Mouse (Mus musculus) limb, embryonic 14.5 days (tissue): ENCODE measurements around the gene Cdip1. TPM values are rescaled to one million over a fixed set of nuclear protein-coding genes. Genes with fewer than 3 reads are reported as not detected.
"Not testable (repeated sequence)": the region's sequence is repeated elsewhere in the genome, so short reads cannot be mapped to it uniquely, and the experiment has no call there.

ENCODE experiments used
- ATAC-seq: fragments of 200-750 bp; cut with Nextera tagmentation; 2 replicates; pipeline ENCODE4 v1.8.0; 2017; ENCODE audit warnings: low read depth, moderate number of reproducible peaks, moderate TSS enrichment; ENCODE audit not compliant: low FRiP score
- DNase-seq: peaks from one replicate; pipeline ENCODE4 v3.0.0-alpha.2; 2015; ENCODE audit warnings: low spot score
- H3K27ac ChIP-seq: fragments of 300-500 bp; sonication (generic); replicated peaks from 2 replicates; pipeline ENCODE4 v1.5.1; 2014; ENCODE audit warnings: low read depth, mild to moderate bottlenecking, low read length, moderate library complexity, mixed read lengths
- H3K27me3 ChIP-seq: fragments of 300-500 bp; sonication (generic); 2 replicates; pipeline ENCODE4 v1.6.1; 2014; ENCODE audit warnings: low read length, mixed read lengths; ENCODE audit not compliant: control insufficient read depth, insufficient read depth
- H3K36me3 ChIP-seq: fragments of 300-500 bp; sonication (generic); 2 replicates; pipeline ENCODE4 v1.6.1; 2014; ENCODE audit warnings: mild to moderate bottlenecking, low read length, moderate library complexity, mixed read lengths; ENCODE audit not compliant: control insufficient read depth, insufficient read depth
- H3K4me1 ChIP-seq: fragments of 300-500 bp; sonication (generic); 2 replicates; pipeline ENCODE4 v1.6.1; 2014; ENCODE audit warnings: antibody characterized with exemption, low read length, mixed read lengths; ENCODE audit not compliant: control insufficient read depth, insufficient read depth
- H3K4me2 ChIP-seq: fragments of 300-500 bp; sonication (generic); replicated peaks from 2 replicates; pipeline ENCODE4 v1.6.1; 2014; ENCODE audit warnings: low read depth, mild to moderate bottlenecking, low read length, moderate library complexity; ENCODE audit not compliant: severe bottlenecking
- H3K4me3 ChIP-seq: fragments of 300-500 bp; sonication (generic); replicated peaks from 2 replicates; pipeline ENCODE4 v1.5.1; 2014; ENCODE audit warnings: low read length
- H3K9ac ChIP-seq: fragments of 300-500 bp; sonication (generic); 2 replicates; pipeline ENCODE4 v1.6.1; 2014; ENCODE audit warnings: mild to moderate bottlenecking, low read depth, low read length, moderate library complexity; ENCODE audit not compliant: severe bottlenecking
- H3K9me3 ChIP-seq: fragments of 300-500 bp; sonication (generic); 2 replicates; pipeline ENCODE4 v1.6.1; 2016; ENCODE audit warnings: low read length; ENCODE audit not compliant: control insufficient read depth
- POLR2A ChIP-seq: fragments of 200-500 bp; IDR thresholded peaks from 2 replicates; pipeline ENCODE4 v1.8.0; 2012; ENCODE audit warnings: inconsistent platforms, mild to moderate bottlenecking, moderate library complexity, borderline replicate concordance; ENCODE audit not compliant: insufficient read depth, insufficient read length; ENCODE audit errors: extremely low read depth
- WGBS: fragments of 180-500 bp; shearing (Covaris S2); extraction: QIAGEN DNeasy Blood & Tissue Kit; methylation state at CpG from one replicate; pipeline ENCODE4 v1.1.7; 2014; 5-methylcytosine and 5-hydroxymethylcytosine counted together
- polyA plus RNA-seq, 2 experiments: library from polyadenylated mRNA; depleted of rRNA in 1 of 2; stranded (reverse) in 1 of 2; unstranded in 1 of 2; fragments of >200 nt; fragmentation: Nextera tagmentation in 1 of 2; extraction: Ambion mirVana in 1 of 2; gene quantifications; 2 replicates each; pipeline versions ENCODE4 v1.2.1 to v1.2.3; 2012 to 2014

The Cdip1 gene
- polyA plus RNA-seq, 2 experiments, result 81.2 to 84.8 TPM

DNA sequence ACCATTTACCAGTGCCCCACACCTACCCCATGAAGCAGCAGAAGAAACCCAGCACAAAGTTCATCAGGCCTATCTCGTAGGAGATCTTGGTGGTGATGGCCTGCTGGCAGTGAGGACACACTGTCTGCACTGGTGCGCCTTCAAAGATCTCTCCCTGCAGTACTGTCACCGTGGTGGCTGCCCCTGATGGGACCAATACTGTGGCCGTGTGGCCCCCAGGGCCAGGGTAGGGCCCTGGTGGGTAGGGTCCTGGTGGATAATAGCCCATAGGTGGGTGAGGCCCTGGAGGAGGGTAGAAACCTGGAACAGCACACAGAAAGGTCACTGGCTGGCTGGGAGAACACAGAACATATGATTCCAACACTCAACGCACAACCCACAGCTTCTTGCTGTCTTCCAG is 21.4 kb downstream of the Cdip1 start:
- Histone ChIP-seq H3K9me3 (no peaks in the 10 kb centered on the region), H3K27me3 (no peaks in the 10 kb centered on the region), H3K4me3 (no peak overlapping the region), H3K36me3 (peaks cover 73% of the 10 kb centered on the region), H3K4me1 (no peaks in the 10 kb centered on the region), H3K4me2 (no peak overlapping the region), H3K27ac (no peak overlapping the region), H3K9ac (no peak overlapping the region)
- no peak for DNase-seq
- no peak for ATAC-seq
- 96% methylated on average over 5 of the region's 5 CpGs for WGBS
- TF ChIP-seq POLR2A, result no peak

DNA sequence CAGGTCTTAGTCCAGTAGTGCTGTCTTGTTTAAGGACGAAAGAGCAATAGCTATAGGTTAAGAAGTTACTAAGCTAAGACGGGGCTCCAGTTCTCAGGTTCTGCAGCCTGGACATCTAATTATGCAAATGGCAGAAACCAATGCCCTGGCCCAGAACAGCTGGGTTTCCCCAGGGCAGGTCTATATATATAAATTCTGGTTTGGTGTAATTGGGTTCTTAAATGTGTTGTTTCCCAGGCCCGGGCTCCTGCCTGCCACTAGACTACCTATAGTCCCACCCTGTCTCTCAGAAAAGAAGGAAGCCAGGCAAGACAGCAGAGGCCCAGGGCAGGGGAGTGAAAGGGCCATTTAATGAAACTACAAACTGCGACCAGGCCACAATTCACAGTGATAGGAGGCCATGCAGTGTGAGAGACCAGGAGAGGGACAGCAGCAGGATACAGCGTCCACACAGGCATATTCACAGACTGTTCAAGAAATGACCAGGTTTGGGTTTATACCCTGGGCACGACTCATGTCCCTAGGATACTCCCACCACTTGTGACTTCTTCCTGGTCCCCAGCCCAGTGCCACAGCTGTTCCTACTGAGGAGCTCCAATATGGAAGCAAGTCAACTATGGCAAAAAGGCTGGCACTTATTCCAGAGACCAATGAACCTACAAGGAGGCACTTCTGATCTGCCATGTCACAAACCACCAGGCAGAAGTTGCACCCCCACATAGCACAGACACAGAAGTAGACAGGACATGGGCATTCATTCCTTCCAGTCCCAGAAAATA is 22.9 kb downstream of the Cdip1 start:
- H3K4me1 ChIP-seq, result no peaks in the 10 kb centered on the region
- no peaks in the 10 kb centered on the region for H3K27me3 ChIP-seq
- ATAC-seq, result no peak
- DNase-seq, result no peak
- no peak overlapping the region for H3K4me2 ChIP-seq
- WGBS, result 84% methylated on average over 6 of the region's 6 CpGs
- H3K4me3 ChIP-seq, result no peak overlapping the region
- peaks cover 79% of the 10 kb centered on the region for H3K36me3 ChIP-seq
- H3K9me3 ChIP-seq, result no peaks in the 10 kb centered on the region
- H3K27ac ChIP-seq, result no peak overlapping the region
- no peak for TF ChIP-seq POLR2A
- no peak overlapping the region for H3K9ac ChIP-seq

DNA sequence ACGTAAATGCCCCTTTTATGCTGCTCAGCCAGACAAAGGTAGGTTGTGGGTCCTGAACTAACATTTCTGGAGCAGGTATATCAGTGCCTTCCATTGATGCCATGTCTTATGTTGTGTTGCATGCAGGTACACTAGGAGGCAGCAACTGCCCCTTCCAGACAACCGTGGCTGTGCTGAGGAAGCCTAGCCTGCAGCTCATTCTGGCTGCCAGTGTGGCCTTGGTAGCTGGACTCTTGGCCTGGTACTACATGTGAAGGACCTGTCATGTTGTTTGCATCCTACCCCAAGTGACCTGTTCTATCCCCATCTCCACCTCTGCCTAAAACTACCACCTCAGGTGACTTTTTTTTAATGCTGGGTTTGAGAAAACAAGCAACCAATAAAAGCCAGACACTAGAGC is 24.2 kb downstream of the Cdip1 start:
- Histone ChIP-seq H3K4me1 (no peaks in the 10 kb centered on the region), H3K27me3 (no peaks in the 10 kb centered on the region), H3K27ac (no peak overlapping the region), H3K9me3 (no peaks in the 10 kb centered on the region), H3K4me2 (no peak overlapping the region), H3K4me3 (no peak overlapping the region), H3K9ac (no peak overlapping the region), H3K36me3 (peaks cover 78% of the 10 kb centered on the region)
- no peak for TF ChIP-seq POLR2A
- ATAC-seq (no peak), DNase-seq (no peak)
- WGBS, result 78% methylated on average over 2 of the region's 2 CpGs

DNA sequence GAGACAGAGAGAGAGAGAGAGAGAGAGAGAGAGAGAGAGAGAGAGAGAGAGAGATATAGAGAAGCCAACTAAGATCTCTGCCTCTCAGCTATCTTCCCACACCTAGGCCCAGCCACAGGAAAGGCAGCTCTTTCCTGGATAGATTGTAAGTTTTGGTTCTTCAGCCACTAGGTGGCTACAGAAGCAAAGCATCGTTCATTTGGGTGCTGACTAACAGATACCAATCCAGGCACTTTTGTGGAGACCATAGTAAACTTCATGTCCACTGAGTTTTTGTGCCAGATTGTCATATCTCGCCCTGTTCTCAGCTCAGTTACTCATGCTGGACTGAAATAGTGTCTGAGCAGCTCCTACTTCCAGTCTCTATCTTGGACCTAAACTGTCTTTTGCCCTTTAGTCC is 26.8 kb downstream of the Cdip1 start:
- ATAC-seq, result peak; percentile 65; the same call in 1 of the 2 replicates
- no peaks in the 10 kb centered on the region for H3K9me3 ChIP-seq
- peak; percentile 79 for DNase-seq
- H3K27ac ChIP-seq, result no peak overlapping the region
- peaks cover 53% of the 10 kb centered on the region for H3K36me3 ChIP-seq
- WGBS, result 39% methylated on average over 2 of the region's 2 CpGs
- no peaks in the 10 kb centered on the region for H3K4me1 ChIP-seq
- H3K4me3 ChIP-seq, result no peak overlapping the region
- no peak overlapping the region for H3K4me2 ChIP-seq
- no peaks in the 10 kb centered on the region for H3K27me3 ChIP-seq
- no peak for TF ChIP-seq POLR2A
- no peak overlapping the region for H3K9ac ChIP-seq

DNA sequence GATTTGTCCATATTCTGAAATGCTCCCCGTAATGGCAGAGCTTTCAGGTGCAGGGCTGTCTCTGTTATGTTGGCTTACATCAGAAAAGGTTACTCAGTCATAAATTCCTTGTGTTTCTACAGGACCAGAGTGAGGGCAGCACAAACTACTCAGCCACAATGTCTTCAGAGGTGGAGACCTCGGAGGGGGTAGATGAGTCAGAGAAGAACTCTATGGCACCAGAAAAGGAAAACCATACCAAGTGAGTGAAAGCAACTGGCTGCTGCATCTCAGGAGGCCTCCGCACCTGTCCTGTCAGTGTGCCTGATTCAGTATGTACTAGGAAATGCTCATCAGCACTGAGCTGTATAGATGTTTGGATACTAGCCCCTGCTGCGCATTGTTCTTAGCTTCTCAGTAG is 27.7 kb downstream of the Cdip1 start:
- no peaks in the 10 kb centered on the region for H3K27me3 ChIP-seq
- H3K4me1 ChIP-seq, result no peaks in the 10 kb centered on the region
- no peaks in the 10 kb centered on the region for H3K9me3 ChIP-seq
- H3K27ac ChIP-seq, result no peak overlapping the region
- H3K36me3 ChIP-seq, result peaks cover 45% of the 10 kb centered on the region
- H3K9ac ChIP-seq, result no peak overlapping the region
- no peak overlapping the region for H3K4me3 ChIP-seq
- DNase-seq, result no peak
- TF ChIP-seq POLR2A, result no peak
- no peak for ATAC-seq
- 91% methylated on average over 4 of the region's 4 CpGs for WGBS
- H3K4me2 ChIP-seq, result no peak overlapping the region

DNA sequence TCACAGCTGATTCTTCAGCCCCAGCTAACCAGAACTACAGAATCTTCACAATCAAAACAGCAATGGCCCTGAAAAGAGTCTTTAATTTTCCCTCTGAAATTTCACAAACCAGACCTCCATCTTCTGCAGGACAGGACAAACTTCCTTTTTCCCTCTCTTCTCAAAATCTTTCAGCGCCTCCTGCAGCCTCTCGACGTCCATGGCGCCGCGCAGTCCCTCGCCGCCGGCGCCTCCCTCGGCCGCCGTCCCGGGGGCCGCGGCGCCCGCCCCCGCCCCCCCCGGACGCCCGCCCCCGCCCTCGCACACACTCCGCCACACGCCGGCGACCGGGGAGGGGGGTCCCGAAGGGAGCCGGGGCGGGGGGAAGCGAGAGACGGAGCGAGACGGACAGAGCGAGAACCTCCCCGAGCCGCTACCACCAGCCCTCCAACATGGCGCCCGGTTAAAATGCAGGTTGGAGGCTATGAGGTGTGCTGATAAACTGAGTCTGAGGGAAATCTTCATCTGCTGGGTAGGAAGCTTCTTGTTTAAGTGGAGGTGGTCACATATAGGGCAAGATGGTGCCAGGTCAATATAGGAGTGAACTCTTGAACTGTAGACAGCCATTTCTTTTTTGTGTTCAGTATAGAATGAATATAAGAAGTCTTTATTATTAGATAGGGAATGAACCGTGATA is 33.3 kb downstream of the Cdip1 start:
- not testable (repeated sequence) for DNase-seq, H3K9me3 ChIP-seq, H3K4me1 ChIP-seq, H3K27me3 ChIP-seq, H3K36me3 ChIP-seq
- H3K27ac ChIP-seq, result peak overlapping the region; percentile 69
- WGBS, result 4% methylated on average over 24 of the region's 42 CpGs
- H3K9ac ChIP-seq, result peak overlapping the region; percentile 61
- ATAC-seq, result peak; percentile 73
- peak overlapping the region; percentile 40 for H3K4me3 ChIP-seq
- H3K4me2 ChIP-seq, result peak overlapping the region; percentile 37
